Comparison of ENCODE assay signal across 8 mouse cellular contexts in genomic region chr8:124569593-124569992, GRCm38 (mm10). TPM values are rescaled to one million over a fixed set of nuclear protein-coding genes. Genes with fewer than 3 reads are reported as not detected.
DNase-seq lines count a peak whose midpoint lies in the region; TF ChIP-seq lines count a peak whose summit lies in the region.

TSS of gene Agt (minus strand) at chr8:124569706.

- H3K4me1 ChIP-seq in heart, embryonic 10.5 days: peaks cover 19% of the 10 kb centered on the region

- no peak for DNase-seq in layer of hippocampus, adult 2 months (ENCODE audit: low spot score in 2 of 2)
- no peak for DNase-seq in layer of hippocampus, adult 11-12 months (ENCODE audit: low spot score)
- DNase-seq in cerebellum, adult 8-10 months: peak; percentile 53
- no peak for DNase-seq in heart, embryonic 10.5 days (ENCODE audit: low spot score)
- DNase-seq in left cerebral cortex, adult 8-10 months (ENCODE audit: low spot score in 2 of 2): peak in 1 of 2 experiments; percentile 72
- peak; percentile 94 for DNase-seq in skeletal muscle tissue, adult 2 months (ENCODE audit: low read depth, low spot score)
- DNase-seq in embryo, embryonic 10 days (ENCODE audit: low spot score): no peak
- DNase-seq in right cerebral cortex, postnatal 4 days: no peak

- WGBS in heart, embryonic 10.5 days: 71% methylated on average over 2 of the region's 2 CpGs

- TF ChIP-seq CTCF in layer of hippocampus, adult 2 months (conservative IDR thresholded peaks at IDR 0.05): no peak

- peak within 1 kb of the TSS; percentile 89 for H3K27ac ChIP-seq in layer of hippocampus, adult 2 months
- peak within 1 kb of the TSS; percentile 59 for H3K27ac ChIP-seq in heart, embryonic 10.5 days

- no peaks in the 10 kb centered on the region for H3K36me3 ChIP-seq in heart, embryonic 10.5 days

- H3K4me3 ChIP-seq in layer of hippocampus, adult 2 months: no peak within 1 kb of the TSS; the same call in 1 of the 2 replicates
- no peak within 1 kb of the TSS for H3K4me3 ChIP-seq in heart, embryonic 10.5 days

- H3K9me3 ChIP-seq in heart, embryonic 10.5 days: no peaks in the 10 kb centered on the region

- H3K27me3 ChIP-seq in heart, embryonic 10.5 days (ENCODE audit: insufficient read depth, poor library complexity, severe bottlenecking): peaks cover 25% of the 10 kb centered on the region; the same call in 1 of the 2 replicates

RNA-seq across cellular contexts. Expression of gene Agt, which starts in this region (rescaled TPM):
- total RNA-seq in layer of hippocampus, adult 2 months (2021): 10 to 100 TPM; 29.9 to 33.9 TPM
- polyA plus RNA-seq in heart, embryonic 10.5 days (2016; fragmentation: Nextera tagmentation; extraction: Ambion mirVana): 0.26 and 0.84 TPM in 2 replicates
- total RNA-seq in left cerebral cortex, adult 8-10 months (2022): 10 to 100 TPM; 17.3 to 31.4 (median 24.9) TPM

Comparison
In these comparisons a context has a peak if more than half of its experiments do, and no peak if none do; other contexts are left out.
1. DNase-seq: peak in cerebellum, adult 8-10 months (single experiment) and skeletal muscle tissue, adult 2 months (single experiment); none in layer of hippocampus, adult 2 months (0 of 2), layer of hippocampus, adult 11-12 months (single experiment), heart, embryonic 10.5 days (single experiment), embryo, embryonic 10 days (single experiment) and right cerebral cortex, postnatal 4 days (single experiment).